Mouse (Mus musculus): ENCODE data around the gene Sde2. TPM values are rescaled to one million over a fixed set of nuclear protein-coding genes. Genes with fewer than 3 reads are reported as not detected.

Gene Sde2
- total RNA-seq, 2 experiments from 2014 or later = 8.4 to 8.5 TPM

- DNase-seq = no peak
- intact Hi-C loops (cut with DNase I; ENCODE audit: low total_unique reads) = no loop called here
These were observed 60.2 kb downstream of the Sde2 start for GRCm38 (mm10) chr1:180911138-180911537.

GRCm38 (mm10) chr1:180911653-180912287 is 60.8 kb downstream of the Sde2 start:
- intact Hi-C loops (cut with DNase I; ENCODE audit: low total_unique reads) = no loop called here

GRCm38 (mm10) chr1:180912792-180913191 is 61.9 kb downstream of the Sde2 start:
- intact Hi-C loops (cut with DNase I; ENCODE audit: low total_unique reads) = no loop called here
- no peak for DNase-seq

More at GRCm38 (mm10) chr1:180911653-180912287, 60.8 kb downstream of the Sde2 start:
- DNase-seq = no peak

GRCm38 (mm10) chr1:180913797-180914196 is 62.9 kb downstream of the Sde2 start:
- DNase-seq = no peak
- intact Hi-C loops (cut with DNase I; ENCODE audit: low total_unique reads) = no loop called here

GRCm38 (mm10) chr1:180916425-180916824 is 65.5 kb downstream of the Sde2 start:
- intact Hi-C loops (cut with DNase I; ENCODE audit: low total_unique reads) = no loop called here

GRCm38 (mm10) chr1:180917053-180917452 is 66.1 kb downstream of the Sde2 start:
- intact Hi-C loops (cut with DNase I; ENCODE audit: low total_unique reads) = no loop called here
- DNase-seq = no peak

More at GRCm38 (mm10) chr1:180916425-180916824, 65.5 kb downstream of the Sde2 start:
- no peak for DNase-seq

Other genes with a start within 250 kb of the Sde2 start
- 1 to 10 TPM; 3.2 to 3.6 TPM for gene Lin9, start 210.0 kb upstream of the Sde2 start, total RNA-seq (2021)
- not detected for gene Mixl1, start 154.1 kb upstream of the Sde2 start, total RNA-seq (2021)
- gene Acbd3, start 125.1 kb upstream of the Sde2 start, total RNA-seq (2021) = 10 to 100 TPM; 15.4 to 16.9 TPM
- 100 to 1,000 TPM; 448 to 473 TPM for gene H3f3a, start 37.2 kb upstream of the Sde2 start, total RNA-seq (2021)
- gene Lefty2, start 42.0 kb downstream of the Sde2 start, total RNA-seq (2021) = not detected
- 10 to 100 TPM; 18.3 to 18.4 TPM for gene Pycr2, start 53.2 kb downstream of the Sde2 start, total RNA-seq (2021)
- gene Lefty1, start 83.9 kb downstream of the Sde2 start, total RNA-seq (2021) = under 1 TPM; 0.44 to 0.53 TPM
- 10 to 100 TPM; 11.9 to 12.5 TPM for gene Tmem63a, start 91.2 kb downstream of the Sde2 start, total RNA-seq (2021)
- gene Ephx1, start 169.8 kb downstream of the Sde2 start, total RNA-seq (2021) = 10 to 100 TPM; 13.5 to 16.4 TPM
- not detected for gene 9130409I23Rik, start 200.1 kb downstream of the Sde2 start, total RNA-seq (2021)